Mouse (Mus musculus) forebrain, postnatal 0 days (tissue): ENCODE results near the gene Pklr. TPM values are rescaled to one million over a fixed set of nuclear protein-coding genes. Genes with fewer than 3 reads are reported as not detected.

Experiments used
- ATAC-seq: fragments of 200-750 bp; cut with Nextera tagmentation; 2 replicates; pipeline ENCODE4 v1.8.0; 2017; ENCODE audit warnings: mild to moderate bottlenecking, moderate library complexity
- DNase-seq: peaks from one replicate; pipeline ENCODE4 v3.0.0-alpha.2; 2015
- H3K27ac ChIP-seq: fragments of 300-500 bp; sonication (generic); 2 replicates; pipeline ENCODE4 v1.5.1; 2014; ENCODE audit warnings: low read depth, mild to moderate bottlenecking, antibody characterized with exemption, low read length, moderate library complexity, mixed read lengths
- H3K27me3 ChIP-seq: fragments of 300-500 bp; sonication (generic); 2 replicates; pipeline ENCODE4 v1.6.1; 2014; ENCODE audit warnings: mild to moderate bottlenecking, low read length, mixed read lengths; ENCODE audit not compliant: insufficient read depth
- H3K36me3 ChIP-seq: fragments of 300-500 bp; sonication (generic); 2 replicates; pipeline ENCODE4 v1.6.1; 2014; ENCODE audit warnings: mild to moderate bottlenecking, moderate library complexity; ENCODE audit not compliant: insufficient read depth
- H3K4me1 ChIP-seq: fragments of 300-500 bp; sonication (generic); 2 replicates; pipeline ENCODE4 v1.6.1; 2014; ENCODE audit warnings: antibody characterized with exemption; ENCODE audit not compliant: insufficient read depth
- H3K4me2 ChIP-seq: fragments of 300-500 bp; sonication (generic); 2 replicates; pipeline ENCODE4 v1.6.1; 2014; ENCODE audit warnings: low read depth, mild to moderate bottlenecking, moderate library complexity
- H3K4me3 ChIP-seq: fragments of 300-500 bp; sonication (generic); 2 replicates; pipeline ENCODE4 v1.5.1; 2014; ENCODE audit warnings: low read depth, low read length, mixed read lengths
- H3K9ac ChIP-seq: fragments of 300-500 bp; sonication (generic); 2 replicates; pipeline ENCODE4 v1.6.1; 2014; ENCODE audit warnings: mild to moderate bottlenecking
- H3K9me3 ChIP-seq: fragments of 300-500 bp; sonication (generic); 2 replicates; pipeline ENCODE4 v1.6.1; 2016; ENCODE audit warnings: low read length
- CTCF ChIP-seq: sonication (generic); IDR thresholded peaks from 2 replicates; pipeline ENCODE4 v1.5.1; 2016; ENCODE audit warnings: antibody characterized with exemption, control low read depth, low read depth
- WGBS: fragments of 180-500 bp; shearing (Covaris S2); extraction: QIAGEN DNeasy Blood & Tissue Kit; methylation state at CpG from one replicate; pipeline ENCODE4 v1.1.7; 2014; 5-methylcytosine and 5-hydroxymethylcytosine counted together
- polyA plus RNA-seq: library from polyadenylated mRNA; unstranded; fragments of >200 nt; fragmentation: Nextera tagmentation; extraction: Ambion mirVana; gene quantifications from 2 replicates; pipeline ENCODE4 v1.2.1, GENCODE M21; 2015
- total RNA-seq: library from RNA; depleted of rRNA; stranded (reverse); fragments of >200 nt; gene quantifications from 2 replicates; pipeline ENCODE4 v1.2.3, GENCODE M21; 2014

The Pklr gene
- total and polyA plus RNA-seq, 2 experiments from 2014 or later, result 0.19 to 0.76 TPM

GRCm38 (mm10) chr3:89176421-89176820 lies 40.5 kb downstream of the Pklr start:
- DNase-seq (no peak), ATAC-seq (no peak)
- peaks cover 70% of the 10 kb centered on the region for H3K36me3 ChIP-seq
- no peak overlapping the region for H3K9ac ChIP-seq
- no peaks in the 10 kb centered on the region for H3K27me3 ChIP-seq
- no peak for TF ChIP-seq CTCF
- no peak overlapping the region for H3K27ac ChIP-seq
- WGBS, result 83% methylated on average over 7 of the region's 7 CpGs
- no peaks in the 10 kb centered on the region for H3K9me3 ChIP-seq
- peaks cover 8% of the 10 kb centered on the region for H3K4me1 ChIP-seq
- no peak overlapping the region for H3K4me3 ChIP-seq
- no peak overlapping the region for H3K4me2 ChIP-seq

- peak; percentile 97 for DNase-seq
- peaks cover 8% of the 10 kb centered on the region for H3K4me1 ChIP-seq
- H3K4me3 ChIP-seq, result peak within 1 kb of the TSS; percentile 72
- H3K27me3 ChIP-seq, result no peaks in the 10 kb centered on the region
- peak; percentile 99 for ATAC-seq
- H3K9ac ChIP-seq, result peak within 1 kb of the TSS; percentile 70
- peaks cover 70% of the 10 kb centered on the region for H3K36me3 ChIP-seq
- H3K4me2 ChIP-seq, result peak within 1 kb of the TSS; percentile 78
- TF ChIP-seq CTCF, result no peak
- H3K27ac ChIP-seq, result peak within 1 kb of the TSS; percentile 64
- no peaks in the 10 kb centered on the region for H3K9me3 ChIP-seq
- WGBS, result under 1% methylated on average over 43 of the region's 43 CpGs
These were observed 41.5 kb downstream of the Pklr start, which contains the start of gene Scamp3 for GRCm38 (mm10) chr3:89177242-89178106. TSS of gene Scamp3 (plus strand) at chr3:89177473.

GRCm38 (mm10) chr3:89178107-89178385 lies 42.1 kb downstream of the Pklr start:
- WGBS, result 8% methylated on average over 6 of the region's 6 CpGs
- Histone ChIP-seq H3K36me3 (peaks cover 68% of the 10 kb centered on the region), H3K9ac (peak overlapping the region; percentile 70), H3K4me3 (peak overlapping the region; percentile 72), H3K4me2 (peak overlapping the region; percentile 78), H3K9me3 (no peaks in the 10 kb centered on the region), H3K4me1 (peaks cover 8% of the 10 kb centered on the region), H3K27ac (no peak overlapping the region), H3K27me3 (no peaks in the 10 kb centered on the region)
- no peak for TF ChIP-seq CTCF
- DNase-seq (no peak), ATAC-seq (no peak)

- Histone ChIP-seq H3K36me3 (peaks cover 58% of the 10 kb centered on the region), H3K27ac (no peak overlapping the region), H3K4me1 (peaks cover 14% of the 10 kb centered on the region), H3K9me3 (no peaks in the 10 kb centered on the region), H3K27me3 (no peaks in the 10 kb centered on the region), H3K4me3 (no peak overlapping the region), H3K9ac (no peak overlapping the region), H3K4me2 (no peak overlapping the region)
- 91% methylated on average over 11 of the region's 11 CpGs for WGBS
- no peak for TF ChIP-seq CTCF
- DNase-seq, result no peak
- no peak for ATAC-seq
These were observed 43.1 kb downstream of the Pklr start for GRCm38 (mm10) chr3:89179056-89179455.

- Histone ChIP-seq H3K4me3 (no peak overlapping the region), H3K4me2 (no peak overlapping the region), H3K4me1 (peaks cover 23% of the 10 kb centered on the region), H3K9me3 (no peaks in the 10 kb centered on the region), H3K9ac (no peak overlapping the region), H3K36me3 (peaks cover 34% of the 10 kb centered on the region), H3K27ac (peak overlapping the region; percentile 89; the same call in 1 of the 2 replicates), H3K27me3 (no peaks in the 10 kb centered on the region)
- no peak for DNase-seq
- no peak for TF ChIP-seq CTCF
- 95% methylated on average over 27 of the region's 27 CpGs for WGBS
- ATAC-seq, result no peak
These were observed 46.0 kb downstream of the Pklr start for GRCm38 (mm10) chr3:89181749-89182500.

GRCm38 (mm10) chr3:89182531-89183057 lies 46.7 kb downstream of the Pklr start:
- peaks cover 23% of the 10 kb centered on the region for H3K4me1 ChIP-seq
- peak overlapping the region; percentile 89 for H3K27ac ChIP-seq
- ATAC-seq (0 out of 2 replicates have a peak, but pooled peaks have one; percentile 2), DNase-seq (no peak)
- H3K9me3 ChIP-seq, result no peaks in the 10 kb centered on the region
- peak overlapping the region; percentile 85 for H3K9ac ChIP-seq
- peak overlapping the region; percentile 93 for H3K4me2 ChIP-seq
- peaks cover 40% of the 10 kb centered on the region for H3K36me3 ChIP-seq
- 48% methylated on average over 7 of the region's 7 CpGs for WGBS
- H3K27me3 ChIP-seq, result no peaks in the 10 kb centered on the region
- no peak for TF ChIP-seq CTCF
- peak overlapping the region; percentile 65 for H3K4me3 ChIP-seq
